Mouse (Mus musculus): ENCODE results near the gene Srsf2.

- TF ChIP-seq CTCF (IDR thresholded peaks at IDR 0.05; ENCODE audit: borderline replicate concordance, insufficient read depth, low read length) (no peak), POLR2A (IDR thresholded peaks at IDR 0.05; ENCODE audit: low read depth, low read length) (no peak)
Observed at GRCm38 (mm10) chr11:116806136-116807071, 46.5 kb downstream of the Srsf2 start.
